Mouse (Mus musculus) kidney, adult 8-10 months (tissue): ENCODE measurements around the gene Fbxo30.
A peak's percentile ranks its signal among the peaks of the same experiment; 100 is the strongest.

ENCODE experiments used
- DNase-seq, 2 experiments: peaks; one replicate each; pipeline ENCODE4 v3.0.0; 2022

Fbxo30 gene

GRCm38 (mm10) chr10:11323202-11323898 is 42.2 kb downstream of the Fbxo30 start:
- DNase-seq: no peak

DNA sequence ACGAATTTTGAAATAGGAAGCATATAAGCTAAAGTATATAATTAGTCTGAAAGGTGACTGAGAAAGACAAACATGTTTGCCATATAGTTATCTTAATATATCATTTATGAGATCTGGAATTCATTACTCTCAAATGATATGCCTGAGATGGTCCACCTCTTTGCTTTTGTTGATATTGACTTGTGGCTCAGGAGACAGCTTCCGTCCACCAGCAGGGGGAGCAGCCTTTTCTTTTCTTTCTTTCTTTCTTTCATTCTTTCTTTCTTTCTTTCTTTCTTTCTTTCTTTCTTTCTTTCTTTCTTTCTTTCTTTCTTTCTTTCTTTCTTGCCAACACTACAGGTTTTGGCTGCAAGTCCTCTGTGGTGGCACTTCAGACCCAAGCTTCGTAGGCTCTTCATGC is 45.4 kb downstream of the Fbxo30 start:
- no peak for DNase-seq

DNA sequence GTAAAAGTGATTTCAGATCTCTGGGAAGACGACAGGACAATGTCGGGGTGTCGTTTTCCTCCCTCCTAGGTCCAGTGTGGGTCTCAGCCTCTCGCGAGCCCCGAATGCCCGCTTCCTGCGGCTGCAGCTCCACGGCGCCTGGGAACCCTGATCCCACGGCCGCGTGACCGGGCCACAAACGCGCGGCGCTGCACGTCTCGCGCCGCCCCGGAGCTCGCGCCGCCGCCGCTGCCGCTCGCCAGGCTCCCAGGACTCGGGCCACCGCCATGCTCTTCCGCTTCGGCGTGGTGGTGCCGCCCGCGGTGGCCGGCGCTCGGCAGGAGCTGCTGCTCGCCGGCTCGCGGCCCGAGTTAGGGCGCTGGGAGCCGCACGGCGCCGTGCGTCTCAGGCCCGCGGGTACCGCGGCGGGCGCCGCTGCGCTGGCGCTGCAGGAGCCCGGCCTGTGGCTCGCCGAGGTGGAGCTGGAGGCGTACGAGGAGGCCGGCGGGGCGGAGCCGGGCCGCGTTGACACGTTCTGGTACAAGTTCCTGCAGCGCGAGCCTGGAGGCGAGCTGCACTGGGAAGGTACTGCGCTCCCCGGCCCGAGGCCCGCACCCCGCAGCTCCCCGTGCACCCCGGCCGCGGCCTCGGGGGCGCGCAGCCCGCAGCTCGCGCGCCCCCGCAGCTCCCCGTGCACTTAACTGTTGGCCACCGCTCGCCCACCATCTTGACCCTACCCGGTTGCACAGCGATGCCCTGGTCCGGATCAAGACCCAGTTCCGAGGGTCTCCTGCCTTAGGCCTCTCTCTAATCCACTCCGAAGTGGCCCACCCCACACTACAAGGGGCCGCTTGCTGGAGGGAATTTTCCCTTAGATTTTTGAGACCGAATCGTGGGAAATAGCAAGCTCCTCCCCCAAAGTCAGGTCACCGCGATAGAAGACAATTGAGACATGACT is 62.3 kb downstream of the Fbxo30 start, which contains the start of gene Epm2a:
Gene Epm2a, plus strand, starts transcription at position 200 of the 937 bp plus-strand sequence.
- peak; percentile 81 to 85 for DNase-seq

GRCm38 (mm10) chr10:11344536-11345468 is 63.7 kb downstream of the Fbxo30 start:
- DNase-seq: no peak
